Mouse (Mus musculus) hindbrain, embryonic 11.5 days (tissue): ENCODE measurements around the gene Vmn2r19. TPM values are rescaled to one million over a fixed set of nuclear protein-coding genes. Genes with fewer than 3 reads are reported as not detected.
"Not testable (repeated sequence)": the region's sequence is repeated elsewhere in the genome, so short reads cannot be mapped to it uniquely, and the experiment has no call there.

Source experiments
- ATAC-seq: fragments of 200-750 bp; cut with Nextera tagmentation; 2 replicates; pipeline ENCODE4 v1.8.0; 2017; ENCODE audit warnings: mild to moderate bottlenecking, moderate TSS enrichment, moderate library complexity; ENCODE audit not compliant: low FRiP score
- DNase-seq: peaks from one replicate; pipeline ENCODE4 v3.0.0-alpha.2; 2015; ENCODE audit warnings: low spot score
- H3K27ac ChIP-seq: fragments of 300-500 bp; sonication (generic); 2 replicates; pipeline ENCODE4 v1.5.1; 2014; ENCODE audit warnings: mild to moderate bottlenecking, low read depth, low read length
- H3K27me3 ChIP-seq: fragments of 300-500 bp; sonication (generic); 2 replicates; pipeline ENCODE4 v1.6.1; 2014; ENCODE audit warnings: mild to moderate bottlenecking, low read length, moderate library complexity, mixed read lengths; ENCODE audit not compliant: control insufficient read depth, insufficient read depth
- H3K36me3 ChIP-seq: fragments of 300-500 bp; sonication (generic); 2 replicates; pipeline ENCODE4 v1.6.1; 2014; ENCODE audit warnings: mild to moderate bottlenecking, low read length, moderate library complexity, mixed read lengths; ENCODE audit not compliant: control insufficient read depth, insufficient read depth
- H3K4me1 ChIP-seq: fragments of 300-500 bp; sonication (generic); replicated peaks from 2 replicates; pipeline ENCODE4 v1.6.1; 2014; ENCODE audit warnings: low read length, mixed read lengths; ENCODE audit not compliant: control insufficient read depth, insufficient read depth
- H3K4me2 ChIP-seq: fragments of 300-500 bp; sonication (generic); replicated peaks from 2 replicates; pipeline ENCODE4 v1.6.1; 2014; ENCODE audit warnings: mild to moderate bottlenecking, low read depth, low read length
- H3K4me3 ChIP-seq: fragments of 300-500 bp; sonication (generic); 2 replicates; pipeline ENCODE4 v1.5.1; 2014; ENCODE audit warnings: low read depth, low read length
- H3K9ac ChIP-seq: fragments of 300-500 bp; sonication (generic); 2 replicates; pipeline ENCODE4 v1.6.1; 2014; ENCODE audit warnings: low read depth, low read length
- H3K9me3 ChIP-seq: fragments of 300-500 bp; sonication (generic); 2 replicates; pipeline ENCODE4 v1.6.1; 2016; ENCODE audit warnings: low read length; ENCODE audit not compliant: control insufficient read depth
- WGBS: fragments of 180-500 bp; shearing (Covaris S2); extraction: QIAGEN DNeasy Blood & Tissue Kit; methylation state at CpG from one replicate; pipeline ENCODE4 v1.1.7; 2014; 5-methylcytosine and 5-hydroxymethylcytosine counted together
- polyA plus RNA-seq: library from polyadenylated mRNA; unstranded; fragments of >200 nt; fragmentation: Nextera tagmentation; extraction: Ambion mirVana; gene quantifications from 2 replicates; pipeline ENCODE4 v1.2.1, GENCODE M21; 2014

The Vmn2r19 gene
- polyA plus RNA-seq, 1 experiment from 2014 or later, result not detected

DNA sequence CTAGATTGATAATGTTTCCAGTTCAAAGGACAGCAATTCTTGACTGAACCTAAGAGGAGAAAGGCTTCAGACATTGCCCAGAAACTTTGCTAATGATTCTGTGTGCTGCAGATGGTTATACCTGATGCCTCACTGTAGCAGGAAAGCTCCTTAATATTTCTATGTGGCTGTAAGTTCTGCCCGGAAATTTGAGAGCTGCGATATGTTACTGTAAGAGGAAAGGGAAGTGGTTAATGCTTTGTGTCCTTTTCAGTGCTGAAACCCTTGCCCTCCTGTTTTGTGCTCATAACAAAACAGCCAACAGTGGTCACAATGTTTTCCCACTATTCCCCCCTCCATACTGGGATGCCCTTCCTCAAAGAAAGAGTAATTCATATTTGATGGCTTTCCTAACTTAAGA is 21.8 kb upstream of the Vmn2r19 start:
- no peak overlapping the region for H3K27ac ChIP-seq
- H3K9me3 ChIP-seq, result no peaks in the 10 kb centered on the region
- no peaks in the 10 kb centered on the region for H3K36me3 ChIP-seq
- no peak for ATAC-seq
- WGBS, result 96% methylated on average over 2 of the region's 2 CpGs
- no peak overlapping the region for H3K9ac ChIP-seq
- no peak overlapping the region for H3K4me3 ChIP-seq
- no peak for DNase-seq
- no peaks in the 10 kb centered on the region for H3K27me3 ChIP-seq
- H3K4me2 ChIP-seq, result no peak overlapping the region
- no peaks in the 10 kb centered on the region for H3K4me1 ChIP-seq

DNA sequence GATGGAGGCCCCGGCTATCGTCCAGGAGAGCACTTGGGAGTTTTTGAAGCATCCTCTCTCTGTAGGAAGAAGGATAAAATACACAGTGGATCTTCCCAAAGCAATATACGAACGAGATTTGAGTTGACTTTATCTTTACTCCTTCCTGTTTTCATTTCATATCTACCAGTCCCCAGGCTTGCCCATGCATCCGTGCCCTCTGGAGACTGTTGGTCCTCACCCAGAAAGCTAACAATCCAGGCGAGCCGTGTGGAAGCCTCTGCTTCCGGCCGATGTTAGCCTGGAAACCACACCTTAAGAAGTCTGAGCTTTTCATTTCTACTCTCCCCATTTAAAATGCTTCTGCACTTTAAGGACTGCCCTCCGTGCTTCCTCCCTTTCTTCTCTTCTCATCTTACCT is 19.2 kb upstream of the Vmn2r19 start:
- DNase-seq (no peak), ATAC-seq (no peak)
- no peaks in the 10 kb centered on the region for H3K27me3 ChIP-seq
- no peak overlapping the region for H3K9ac ChIP-seq
- H3K36me3 ChIP-seq, result no peaks in the 10 kb centered on the region
- no peak overlapping the region for H3K4me3 ChIP-seq
- H3K4me2 ChIP-seq, result no peak overlapping the region
- H3K4me1 ChIP-seq, result no peaks in the 10 kb centered on the region
- 82% methylated on average over 10 of the region's 10 CpGs for WGBS
- H3K9me3 ChIP-seq, result no peaks in the 10 kb centered on the region
- no peak overlapping the region for H3K27ac ChIP-seq

- 82% methylated on average over 4 of the region's 4 CpGs for WGBS
These were observed 18.4 kb upstream of the Vmn2r19 start, which contains the start of gene Clec4e for GRCm38 (mm10) chr6:123289753-123290152. Gene Clec4e, minus strand, starts transcription at chr6:123289870.

DNA sequence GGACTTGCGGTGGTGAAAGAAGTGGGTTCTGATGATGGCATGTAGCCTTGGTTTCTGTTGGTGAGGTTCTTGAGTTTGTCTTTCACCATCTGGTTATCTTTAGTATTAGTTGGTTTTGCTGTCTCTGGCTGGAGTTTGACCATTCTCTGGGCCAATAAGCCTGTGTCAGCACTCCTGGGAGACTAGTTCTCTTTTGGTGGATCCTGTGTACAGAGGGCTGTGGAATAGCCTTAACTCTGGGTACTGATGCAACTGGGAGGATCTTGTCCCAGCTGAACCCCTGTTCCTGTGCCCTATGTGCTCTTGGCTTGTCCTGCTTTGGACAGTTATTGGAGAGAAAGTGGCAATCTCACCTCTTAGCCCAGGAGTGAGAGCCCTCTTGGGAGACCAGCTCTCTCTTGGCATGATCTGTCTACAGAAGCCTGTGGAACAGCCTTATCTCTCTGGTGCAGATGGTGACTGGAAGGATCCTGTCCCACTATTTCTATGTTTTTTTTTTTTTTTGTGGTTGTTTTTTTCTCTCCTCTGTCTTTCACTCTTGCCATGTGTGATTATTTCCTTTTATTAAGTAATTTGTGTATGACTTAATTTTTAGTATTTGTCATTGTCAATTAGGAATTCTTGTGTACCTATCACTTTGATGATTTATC is 15.3 kb upstream of the Vmn2r19 start:
- Histone ChIP-seq H3K27ac (no peak overlapping the region), H3K4me1 (no peaks in the 10 kb centered on the region), H3K4me2 (no peak overlapping the region), H3K9me3 (no peaks in the 10 kb centered on the region), H3K4me3 (no peak overlapping the region), H3K36me3 (no peaks in the 10 kb centered on the region), H3K9ac (no peak overlapping the region), H3K27me3 (no peaks in the 10 kb centered on the region)
- ATAC-seq (no peak), DNase-seq (no peak)
- WGBS, result 100% methylated on average over 1 of the region's 1 CpGs

More at GRCm38 (mm10) chr6:123289753-123290152, 18.4 kb upstream of the Vmn2r19 start, which contains the start of gene Clec4e:
- Histone ChIP-seq H3K9me3 (no peaks in the 10 kb centered on the region), H3K27me3 (no peaks in the 10 kb centered on the region), H3K4me1 (no peaks in the 10 kb centered on the region), H3K4me2 (no peak within 1 kb of the TSS), H3K4me3 (no peak within 1 kb of the TSS), H3K36me3 (no peaks in the 10 kb centered on the region), H3K27ac (no peak within 1 kb of the TSS), H3K9ac (no peak within 1 kb of the TSS)
- DNase-seq, result no peak
- no peak for ATAC-seq

DNA sequence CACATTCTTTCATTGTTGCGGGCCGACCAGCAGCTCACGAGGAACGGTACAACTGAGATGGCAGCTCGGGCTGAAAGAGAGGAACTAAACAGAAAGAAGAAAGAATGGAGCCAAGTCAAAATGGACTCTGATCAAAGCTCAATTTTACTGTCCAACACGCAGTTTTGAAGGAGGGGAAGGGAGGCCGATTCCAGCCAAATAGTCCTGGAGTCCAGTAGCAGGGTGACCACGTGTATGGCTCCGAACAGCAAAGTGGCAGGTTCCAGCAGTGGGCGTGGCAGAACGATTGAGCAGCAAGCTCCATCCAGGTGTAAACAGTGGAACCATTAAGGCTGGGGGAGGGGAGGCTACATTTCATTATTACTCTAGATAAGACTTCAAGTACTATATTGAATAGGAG is 14.6 kb upstream of the Vmn2r19 start:
- WGBS, result 91% methylated on average over 11 of the region's 11 CpGs
- DNase-seq, H3K9ac ChIP-seq, H3K27me3 ChIP-seq, H3K4me3 ChIP-seq, H3K4me2 ChIP-seq, H3K4me1 ChIP-seq, H3K9me3 ChIP-seq, H3K27ac ChIP-seq, H3K36me3 ChIP-seq, ATAC-seq: not testable (repeated sequence)

DNA sequence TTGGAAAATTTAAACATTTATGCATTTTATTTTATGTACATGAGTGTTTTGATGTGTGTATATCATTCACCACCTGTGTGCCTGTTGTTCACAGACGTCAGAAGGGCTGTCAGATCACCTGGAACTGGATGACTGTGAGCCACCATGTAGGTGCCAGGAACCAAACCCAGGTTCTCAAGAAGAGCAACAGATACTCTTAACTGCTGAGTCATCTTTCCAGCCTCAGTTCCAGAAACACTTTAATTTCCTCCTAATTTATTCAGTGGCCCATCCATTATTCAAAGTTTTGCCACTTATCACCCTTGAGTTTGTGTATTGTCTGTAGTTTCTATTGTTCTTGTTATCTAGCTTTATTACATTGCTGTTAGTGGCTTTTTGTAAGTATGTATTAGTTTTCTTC is 11.4 kb upstream of the Vmn2r19 start:
- Histone ChIP-seq H3K9me3 (no peaks in the 10 kb centered on the region), H3K27me3 (no peaks in the 10 kb centered on the region), H3K27ac (no peak overlapping the region), H3K36me3 (no peaks in the 10 kb centered on the region), H3K4me1 (no peaks in the 10 kb centered on the region), H3K9ac (no peak overlapping the region), H3K4me3 (no peak overlapping the region), H3K4me2 (no peak overlapping the region)
- no peak for DNase-seq
- 81% methylated on average over 1 of the region's 1 CpGs for WGBS
- no peak for ATAC-seq

DNA sequence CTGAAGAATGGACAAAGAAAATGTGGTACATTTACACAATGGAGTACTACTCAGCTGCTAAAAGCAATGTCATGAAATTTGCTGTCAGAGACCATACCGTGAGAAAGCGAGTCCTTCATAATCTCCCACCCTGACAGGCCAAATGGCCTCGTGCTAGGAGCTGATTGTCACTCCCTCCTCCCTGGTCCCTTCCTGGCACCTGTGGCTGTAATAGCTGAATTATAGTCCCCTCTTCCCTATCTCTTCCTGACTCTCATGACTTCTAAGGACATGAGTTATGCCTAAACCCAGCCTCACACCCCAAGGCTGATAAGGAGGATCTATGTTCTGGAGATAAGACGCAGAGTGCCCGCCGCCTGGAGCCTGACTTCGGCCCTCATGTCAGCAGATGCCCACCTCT is 1.8 kb upstream of the Vmn2r19 start:
- ATAC-seq, DNase-seq, H3K4me2 ChIP-seq, H3K27ac ChIP-seq, H3K36me3 ChIP-seq, H3K4me3 ChIP-seq, H3K27me3 ChIP-seq, H3K9ac ChIP-seq, H3K4me1 ChIP-seq, H3K9me3 ChIP-seq: not testable (repeated sequence)
- WGBS, result 85% methylated on average over 7 of the region's 7 CpGs

- Histone ChIP-seq H3K4me3 (no peak overlapping the region), H3K4me2 (no peak overlapping the region), H3K4me1 (no peaks in the 10 kb centered on the region), H3K36me3 (no peaks in the 10 kb centered on the region), H3K27ac (no peak overlapping the region), H3K9ac (no peak overlapping the region), H3K9me3 (no peaks in the 10 kb centered on the region), H3K27me3 (no peaks in the 10 kb centered on the region)
- no peak for ATAC-seq
- 34% methylated on average over 2 of the region's 2 CpGs for WGBS
- DNase-seq, result no peak
These were observed 24.4 kb downstream of the Vmn2r19 start for GRCm38 (mm10) chr6:123332503-123332902.

- ATAC-seq (peak; percentile 47; the same call in 1 of the 2 replicates), DNase-seq (peak; percentile 2)
- H3K4me3 ChIP-seq, result no peak overlapping the region
- no peaks in the 10 kb centered on the region for H3K36me3 ChIP-seq
- no peak overlapping the region for H3K9ac ChIP-seq
- no peaks in the 10 kb centered on the region for H3K4me1 ChIP-seq
- no peak overlapping the region for H3K4me2 ChIP-seq
- H3K9me3 ChIP-seq, result no peaks in the 10 kb centered on the region
- H3K27ac ChIP-seq, result no peak overlapping the region
- H3K27me3 ChIP-seq, result no peaks in the 10 kb centered on the region
These were observed 32.0 kb downstream of the Vmn2r19 start for GRCm38 (mm10) chr6:123340093-123340492.
